Mouse (Mus musculus): ENCODE results near the gene Gm21680.
"Not testable (repeated sequence)": the region's sequence is repeated elsewhere in the genome, so short reads cannot be mapped to it uniquely, and the experiment has no call there.

DNA sequence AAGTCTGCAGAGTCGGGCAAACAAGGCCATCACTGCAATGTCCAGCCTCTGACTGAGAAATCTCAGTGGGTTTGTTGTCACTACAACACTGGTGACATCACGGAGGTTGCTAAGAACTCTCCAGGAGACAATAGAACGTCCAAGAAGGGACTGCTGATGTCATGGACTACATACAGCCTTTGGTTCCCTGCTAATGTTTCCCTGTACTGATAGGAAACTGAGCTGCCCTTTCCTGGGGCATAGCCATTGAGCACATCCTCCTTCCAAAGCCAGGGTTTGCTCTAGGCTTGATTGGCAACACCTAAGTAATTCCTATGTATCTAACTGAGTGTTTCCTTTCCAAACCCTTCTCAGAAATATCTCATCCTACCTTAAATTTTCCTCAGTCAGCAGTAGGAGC is 16.1 kb upstream of the Gm21680 start, which contains the start of gene Gm21698:
- TF ChIP-seq ZNF384 (IDR thresholded peaks at IDR 0.05; ENCODE audit: low read depth, low read length); MAFK (IDR thresholded peaks at IDR 0.05; ENCODE audit: insufficient read depth, low read depth, low read length); ZC3H11A (IDR thresholded peaks at IDR 0.05; ENCODE audit: borderline replicate concordance, low read depth, low read length); CHD2 (IDR thresholded peaks at IDR 0.05; ENCODE audit: low read depth, low read length); HCFC1 (IDR thresholded peaks at IDR 0.05; ENCODE audit: borderline replicate concordance, insufficient read depth, low read length): not testable (repeated sequence)

All from ES-E14 (cell line).